Mouse (Mus musculus) stomach, postnatal 0 days (tissue): ENCODE data around the gene Kirrel3.

Experiments
- CTCF ChIP-seq: IDR thresholded peaks from 2 replicates; pipeline ENCODE4 v1.5.1; 2016; ENCODE audit warnings: antibody characterized with exemption, low read depth, mild to moderate bottlenecking, moderate library complexity
- EP300 ChIP-seq: optimal IDR thresholded peaks from 2 replicates; pipeline ENCODE3; 2016; ENCODE audit warnings: antibody characterized with exemption

DNA sequence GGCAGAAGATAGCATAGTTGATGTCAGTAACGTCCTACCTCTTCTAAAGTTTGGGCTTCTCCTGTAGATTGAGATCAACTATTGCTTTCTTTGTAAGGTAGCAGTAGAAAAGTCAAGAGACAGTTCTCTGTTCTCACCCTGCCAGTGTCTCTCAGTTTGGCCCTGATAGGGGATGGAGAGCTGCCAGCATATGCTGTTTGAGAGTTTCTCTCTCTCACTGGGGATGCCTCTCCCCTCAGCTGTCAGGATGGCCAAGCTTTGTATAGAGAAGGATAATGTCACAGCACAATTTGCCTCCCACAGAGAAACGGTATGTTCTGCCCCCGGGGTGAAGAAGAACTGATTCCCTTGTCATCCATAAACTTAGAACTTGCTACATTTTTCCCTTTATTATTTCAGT is 6.4 kb downstream of the Kirrel3 start:
- TF ChIP-seq CTCF (no peak), EP300 (no peak)
